Mouse (Mus musculus): Measurements from ENCODE around the gene Gm47959. TPM values are rescaled to one million over a fixed set of nuclear protein-coding genes. Genes with fewer than 3 reads are reported as not detected.

Gm47959 gene
- polyA plus RNA-seq, 1 experiment from 2014 or later, result not detected

DNA sequence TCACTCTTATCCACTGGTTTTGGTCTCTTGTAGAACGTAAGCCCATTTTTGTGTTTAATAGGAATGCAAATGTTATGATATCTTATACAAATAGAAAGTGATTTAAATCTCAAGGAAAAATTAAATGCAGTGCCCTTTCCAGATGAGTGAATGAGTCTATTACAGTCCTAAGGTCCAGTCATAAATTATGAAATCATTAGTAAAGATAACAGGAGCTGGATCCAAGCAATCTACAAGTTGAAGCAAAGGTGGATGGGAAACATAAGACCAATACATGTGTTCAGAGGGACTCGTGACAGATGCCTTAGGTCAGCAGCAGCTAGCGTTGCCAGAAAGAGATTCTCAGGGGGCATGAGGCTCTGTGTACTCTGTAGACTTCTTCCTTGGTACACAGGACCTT, 8.8 kb upstream of the Gm47959 start:
- Histone ChIP-seq H3K27me3 (no peaks in the 10 kb centered on the region), H3K9me3 (no peaks in the 10 kb centered on the region), H3K36me3 (no peaks in the 10 kb centered on the region), H3K4me1 (no peaks in the 10 kb centered on the region), H3K4me2 (replicated peaks) (no peak overlapping the region), H3K9ac (no peak overlapping the region), H3K4me3 (no peak overlapping the region), H3K27ac (no peak overlapping the region)
- 76% methylated on average over 3 of the region's 3 CpGs for WGBS
- ATAC-seq (ENCODE audit: low FRiP score, low read depth), result no peak

DNA sequence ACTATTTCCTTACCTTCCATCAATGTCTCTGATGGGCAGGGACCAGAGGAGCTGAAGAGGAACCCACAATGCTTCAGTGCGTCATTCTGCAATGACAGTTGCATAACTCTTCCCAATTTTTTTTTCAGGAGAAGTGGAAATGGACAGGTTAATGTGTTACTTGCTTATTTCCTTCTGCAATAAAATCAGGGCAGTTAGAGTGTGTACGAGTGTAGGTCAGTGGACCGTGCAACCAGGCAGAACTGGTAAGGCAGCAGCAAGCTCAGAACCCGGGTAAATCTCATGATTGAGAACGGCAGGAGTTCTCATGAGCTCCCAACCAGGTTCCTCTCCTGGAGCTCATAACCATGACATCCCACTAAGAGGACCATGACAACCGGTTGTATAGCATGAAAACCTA, 8.3 kb upstream of the Gm47959 start:
- H3K4me3 ChIP-seq, result no peak overlapping the region
- no peak overlapping the region for H3K4me2 ChIP-seq (replicated peaks)
- no peak for ATAC-seq (ENCODE audit: low FRiP score, low read depth)
- no peaks in the 10 kb centered on the region for H3K4me1 ChIP-seq
- H3K36me3 ChIP-seq, result no peaks in the 10 kb centered on the region
- H3K9ac ChIP-seq, result no peak overlapping the region
- 87% methylated on average over 6 of the region's 6 CpGs for WGBS
- H3K27ac ChIP-seq, result no peak overlapping the region
- no peaks in the 10 kb centered on the region for H3K27me3 ChIP-seq
- H3K9me3 ChIP-seq, result no peaks in the 10 kb centered on the region

- Histone ChIP-seq H3K27me3 (no peaks in the 10 kb centered on the region), H3K36me3 (no peaks in the 10 kb centered on the region), H3K27ac (no peak overlapping the region), H3K9ac (no peak overlapping the region), H3K4me3 (no peak overlapping the region), H3K4me2 (replicated peaks) (no peak overlapping the region), H3K4me1 (no peaks in the 10 kb centered on the region), H3K9me3 (no peaks in the 10 kb centered on the region)
- ATAC-seq (ENCODE audit: low FRiP score, low read depth), result no peak
- 83% methylated on average over 3 of the region's 3 CpGs for WGBS
These were observed 6.4 kb upstream of the Gm47959 start for GRCm38 (mm10) chr1:82993947-82994346.

DNA sequence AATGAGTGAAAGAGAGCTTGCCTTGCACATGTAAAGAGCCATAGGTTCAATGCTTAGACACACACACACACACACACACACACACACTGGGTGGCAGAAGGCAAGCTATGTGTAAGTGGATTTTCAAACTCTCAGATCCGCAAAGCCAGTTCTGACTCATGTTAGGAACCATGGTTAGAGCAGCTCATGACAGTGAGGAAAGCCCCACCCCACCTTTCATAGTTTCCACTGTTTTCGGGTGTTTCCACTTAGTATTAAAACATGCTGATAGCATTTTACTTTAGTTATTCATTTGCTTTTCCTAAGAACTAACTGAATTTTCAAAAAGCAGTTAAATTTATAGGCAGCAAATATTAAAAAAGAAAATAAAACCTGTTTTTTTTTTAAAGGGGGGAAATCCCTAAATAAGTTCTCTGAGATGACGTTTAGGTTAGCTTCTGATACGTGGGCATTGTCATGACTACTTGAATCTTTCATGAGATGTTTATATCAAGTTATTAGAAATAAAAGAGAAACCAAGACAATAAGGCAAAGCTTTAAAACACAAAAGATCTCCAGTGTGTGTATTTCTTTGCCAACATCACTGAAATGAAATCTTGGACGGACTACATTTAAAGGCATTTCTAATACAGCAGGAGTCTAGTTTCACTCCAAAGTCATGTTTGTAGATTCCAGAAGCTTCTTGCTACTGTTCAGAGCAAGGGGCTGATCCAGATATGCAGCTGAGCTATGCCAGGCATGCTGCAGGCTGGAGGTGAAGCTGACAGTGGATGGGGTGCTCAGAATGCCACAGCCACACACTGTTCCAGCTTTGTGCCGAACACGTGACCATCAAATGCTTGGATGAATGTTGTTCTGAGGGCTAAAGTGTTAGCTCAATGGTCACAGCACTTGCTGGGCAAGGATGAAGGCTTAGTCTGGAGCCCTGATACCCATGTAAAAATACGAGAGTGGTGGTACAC, 6.2 kb downstream of the Gm47959 start:
- H3K4me2 ChIP-seq (replicated peaks), result no peak overlapping the region
- WGBS, result 79% methylated on average over 8 of the region's 8 CpGs
- H3K9me3 ChIP-seq, result no peaks in the 10 kb centered on the region
- no peak overlapping the region for H3K27ac ChIP-seq
- ATAC-seq (ENCODE audit: low FRiP score, low read depth), result no peak
- no peak overlapping the region for H3K9ac ChIP-seq
- H3K4me3 ChIP-seq, result no peak overlapping the region
- no peaks in the 10 kb centered on the region for H3K36me3 ChIP-seq
- H3K27me3 ChIP-seq, result no peaks in the 10 kb centered on the region
- no peaks in the 10 kb centered on the region for H3K4me1 ChIP-seq

GRCm38 (mm10) chr1:83007471-83007870, 7.1 kb downstream of the Gm47959 start:
- 74% methylated on average over 6 of the region's 6 CpGs for WGBS
- Histone ChIP-seq H3K27me3 (no peaks in the 10 kb centered on the region), H3K9ac (no peak overlapping the region), H3K4me1 (no peaks in the 10 kb centered on the region), H3K4me3 (no peak overlapping the region), H3K4me2 (replicated peaks) (no peak overlapping the region), H3K27ac (no peak overlapping the region), H3K36me3 (no peaks in the 10 kb centered on the region), H3K9me3 (no peaks in the 10 kb centered on the region)
- ATAC-seq (ENCODE audit: low FRiP score, low read depth), result no peak

GRCm38 (mm10) chr1:83014477-83014876, 14.1 kb downstream of the Gm47959 start:
- H3K36me3 ChIP-seq, result no peaks in the 10 kb centered on the region
- no peak overlapping the region for H3K9ac ChIP-seq
- no peaks in the 10 kb centered on the region for H3K27me3 ChIP-seq
- no peak overlapping the region for H3K4me2 ChIP-seq (replicated peaks)
- peaks cover 3% of the 10 kb centered on the region; the same call in 1 of the 2 replicates for H3K9me3 ChIP-seq
- H3K4me3 ChIP-seq, result no peak overlapping the region
- no peak overlapping the region for H3K27ac ChIP-seq
- ATAC-seq (ENCODE audit: low FRiP score, low read depth), result no peak
- 87% methylated on average over 3 of the region's 3 CpGs for WGBS
- H3K4me1 ChIP-seq, result no peaks in the 10 kb centered on the region

DNA sequence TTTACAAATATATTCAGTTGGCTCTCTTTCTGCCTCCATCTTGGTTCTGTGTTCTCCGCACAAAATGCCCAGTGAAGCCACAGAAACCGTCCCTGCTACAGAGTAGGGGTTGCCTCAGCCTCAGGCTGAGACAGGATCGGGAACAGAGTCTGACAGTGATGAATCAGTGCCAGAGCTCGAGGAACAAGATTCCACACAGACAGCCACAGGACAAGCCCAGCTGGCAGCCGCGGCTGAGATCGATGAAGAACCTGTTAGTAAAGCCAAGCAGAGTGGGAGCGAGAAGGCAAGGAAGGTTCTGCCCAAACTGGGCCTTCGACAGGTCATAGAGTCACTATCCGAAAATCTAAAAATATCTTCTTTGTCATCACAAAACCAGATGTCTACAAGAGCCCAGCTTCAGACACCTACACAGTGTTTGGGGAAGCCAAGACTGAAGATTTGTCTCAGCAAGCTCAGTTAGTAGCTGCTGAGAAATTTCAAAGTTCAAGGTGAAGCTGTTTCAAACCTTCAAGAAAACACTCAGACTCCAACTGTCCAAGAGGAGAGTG, 15.1 kb downstream of the Gm47959 start:
- Histone ChIP-seq H3K9ac (no peak overlapping the region), H3K9me3 (peaks cover 3% of the 10 kb centered on the region; the same call in 1 of the 2 replicates), H3K4me1 (no peaks in the 10 kb centered on the region), H3K27ac (no peak overlapping the region), H3K27me3 (no peaks in the 10 kb centered on the region), H3K4me2 (replicated peaks) (no peak overlapping the region), H3K36me3 (no peaks in the 10 kb centered on the region), H3K4me3 (no peak overlapping the region)
- WGBS, result 79% methylated on average over 10 of the region's 10 CpGs
- no peak for ATAC-seq (ENCODE audit: low FRiP score, low read depth)

DNA sequence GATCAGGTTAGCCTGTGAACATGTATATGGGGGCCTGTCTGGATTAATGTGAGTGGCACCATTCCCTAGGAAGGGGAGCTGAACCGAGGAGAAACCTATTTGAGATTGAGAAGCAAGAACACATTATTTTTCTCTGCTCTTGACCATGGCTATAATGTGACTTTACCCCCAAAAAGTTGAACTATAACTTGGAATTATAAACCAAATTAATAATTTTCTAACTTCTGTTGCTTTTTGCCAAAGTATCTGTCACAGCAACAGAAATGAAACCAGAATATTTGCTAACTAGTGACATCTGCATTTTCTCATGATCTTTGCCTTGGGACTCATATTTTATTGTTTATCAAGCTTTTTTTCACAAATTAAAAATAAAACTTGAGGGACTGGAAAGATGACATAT, 16.2 kb downstream of the Gm47959 start:
- Histone ChIP-seq H3K4me3 (no peak overlapping the region), H3K4me2 (replicated peaks) (no peak overlapping the region), H3K9ac (no peak overlapping the region), H3K27ac (no peak overlapping the region), H3K9me3 (peaks cover 3% of the 10 kb centered on the region; the same call in 1 of the 2 replicates), H3K4me1 (peaks cover 5% of the 10 kb centered on the region; the same call in 1 of the 2 replicates), H3K36me3 (no peaks in the 10 kb centered on the region), H3K27me3 (no peaks in the 10 kb centered on the region)
- ATAC-seq (ENCODE audit: low FRiP score, low read depth), result no peak
- 77% methylated on average over 1 of the region's 1 CpGs for WGBS

DNA sequence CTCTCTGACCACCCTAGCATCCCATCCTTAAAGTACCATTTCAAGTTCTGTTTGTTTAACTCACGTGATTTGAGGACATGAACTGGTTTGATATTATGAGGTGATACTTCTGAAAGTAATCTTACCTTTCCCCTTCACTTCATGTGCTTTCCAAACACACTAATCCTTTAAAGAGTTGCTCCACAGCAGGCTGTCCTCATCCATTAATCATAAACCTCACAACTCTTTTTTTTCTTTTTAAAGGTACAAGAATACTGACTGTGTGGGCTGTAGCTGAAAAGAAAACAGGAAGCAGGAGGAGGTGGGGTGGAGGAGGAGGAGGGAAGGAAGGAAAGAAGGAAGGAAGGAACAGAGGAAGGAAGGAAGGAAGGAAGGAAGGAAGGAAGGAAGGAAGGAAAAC, 31.6 kb downstream of the Gm47959 start:
- H3K9ac ChIP-seq, result no peak overlapping the region
- no peaks in the 10 kb centered on the region for H3K4me1 ChIP-seq
- H3K4me2 ChIP-seq (replicated peaks), result no peak overlapping the region
- H3K27ac ChIP-seq, result no peak overlapping the region
- no peaks in the 10 kb centered on the region for H3K27me3 ChIP-seq
- no peak for ATAC-seq (ENCODE audit: low FRiP score, low read depth)
- H3K36me3 ChIP-seq, result no peaks in the 10 kb centered on the region
- no peak overlapping the region for H3K4me3 ChIP-seq
- no peaks in the 10 kb centered on the region for H3K9me3 ChIP-seq
- 28% methylated on average over 1 of the region's 1 CpGs for WGBS

GRCm38 (mm10) chr1:83032508-83032907, 32.2 kb downstream of the Gm47959 start:
- no peak overlapping the region for H3K9ac ChIP-seq
- 93% methylated on average over 6 of the region's 6 CpGs for WGBS
- no peak for ATAC-seq (ENCODE audit: low FRiP score, low read depth)

GRCm38 (mm10) chr1:83034509-83034908, 34.2 kb downstream of the Gm47959 start:
- Histone ChIP-seq H3K9ac (no peak overlapping the region), H3K9me3 (no peaks in the 10 kb centered on the region), H3K27ac (no peak overlapping the region), H3K36me3 (no peaks in the 10 kb centered on the region), H3K4me3 (no peak overlapping the region), H3K4me1 (peaks cover 13% of the 10 kb centered on the region), H3K4me2 (replicated peaks) (no peak overlapping the region), H3K27me3 (no peaks in the 10 kb centered on the region)
- WGBS, result 41% methylated on average over 5 of the region's 5 CpGs
- no peak for ATAC-seq (ENCODE audit: low FRiP score, low read depth)

More at GRCm38 (mm10) chr1:83032508-83032907, 32.2 kb downstream of the Gm47959 start:
- Histone ChIP-seq H3K9me3 (no peaks in the 10 kb centered on the region), H3K4me1 (peaks cover 3% of the 10 kb centered on the region; the same call in 1 of the 2 replicates), H3K4me3 (no peak overlapping the region), H3K4me2 (replicated peaks) (no peak overlapping the region), H3K27ac (no peak overlapping the region), H3K27me3 (no peaks in the 10 kb centered on the region), H3K36me3 (no peaks in the 10 kb centered on the region)

DNA sequence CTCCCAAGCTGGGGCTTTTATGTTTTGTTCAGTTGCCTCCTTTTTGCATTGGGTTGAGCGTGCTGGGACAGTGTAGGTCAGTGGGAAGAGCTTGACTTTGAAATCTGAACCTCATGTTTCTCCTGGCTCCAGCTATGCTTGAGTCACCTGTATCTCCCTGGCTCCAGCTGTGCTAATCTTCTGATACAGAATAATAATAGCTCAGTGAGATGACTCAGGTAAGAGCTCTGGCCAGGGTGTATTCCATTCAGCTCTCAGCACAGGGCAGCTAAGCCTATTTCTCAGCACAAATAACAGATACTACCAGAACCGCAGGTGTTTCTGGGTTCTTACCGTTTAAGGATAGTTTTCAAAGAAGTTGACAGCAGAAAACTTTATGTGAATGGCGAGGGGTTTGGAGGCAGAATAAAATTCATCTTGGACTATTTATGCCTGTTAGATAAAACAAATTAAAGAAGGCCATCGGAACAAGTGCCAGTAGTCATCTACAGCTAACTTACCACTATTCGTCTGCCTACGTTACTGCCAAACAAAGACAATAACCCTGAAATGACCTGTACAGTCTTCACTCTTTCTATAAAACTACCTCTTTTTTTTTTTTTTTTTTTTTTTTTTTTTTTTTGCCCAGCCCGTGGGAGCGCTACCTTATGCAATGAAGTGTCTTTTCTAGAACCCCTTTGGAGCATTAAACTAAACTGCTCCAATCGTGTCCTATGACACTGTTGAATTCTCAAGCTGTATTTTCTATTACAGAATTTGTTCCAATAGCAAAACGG, 36.7 kb downstream of the Gm47959 start:
- WGBS, result 72% methylated on average over 11 of the region's 11 CpGs
- H3K9me3 ChIP-seq, result no peaks in the 10 kb centered on the region
- H3K4me2 ChIP-seq (replicated peaks), result peak overlapping the region; percentile 72
- no peaks in the 10 kb centered on the region for H3K36me3 ChIP-seq
- 0 out of 2 replicates have a peak overlapping the region, but pooled peaks have one; percentile 59 for H3K9ac ChIP-seq
- peaks cover 13% of the 10 kb centered on the region for H3K4me1 ChIP-seq
- no peak overlapping the region for H3K4me3 ChIP-seq
- H3K27me3 ChIP-seq, result no peaks in the 10 kb centered on the region
- H3K27ac ChIP-seq, result no peak overlapping the region
- ATAC-seq (ENCODE audit: low FRiP score, low read depth), result no peak
